13 mouse cellular contexts compared by ENCODE assay signal in genomic region chr6:87206790-87207189, GRCm38 (mm10).
"Had no signal": no experiment of that assay in that cellular context is flagged by ENCODE, and none has a peak within 500 bp of the region (broad histone marks: within the 10 kb centered on the region; RNA-seq: fewer than 3 reads in every experiment).

No protein-coding gene starts in this region.

- H3K27ac ChIP-seq: midbrain, embryonic 13.5 days; midbrain, embryonic 15.5 days; neural tube, embryonic 12.5 days; stomach, embryonic 15.5 days had no signal

- H3K4me3 ChIP-seq: lung, embryonic 15.5 days; megakaryocyte, embryonic 14.5 days; midbrain, embryonic 13.5 days; midbrain, embryonic 15.5 days; neural tube, embryonic 12.5 days; stomach, embryonic 15.5 days had no signal

- DNase-seq: lung, adult 2 months; lung, postnatal 14 days; lung, postnatal 36 days; right cerebral cortex, postnatal 14 days; thymus, adult 2 months; thymus, postnatal 25 days; thymus, postnatal 4 days had no signal
